Mouse (Mus musculus) brain, embryonic 14.5 days (tissue): ENCODE measurements around the gene Tuba1a.

Experiments
- CTCF ChIP-seq: fragments of 200-500 bp; IDR thresholded peaks from 2 replicates; pipeline ENCODE4 v1.5.1; 2012; ENCODE audit warnings: inconsistent platforms, mild to moderate bottlenecking, moderate library complexity, borderline replicate concordance; ENCODE audit not compliant: insufficient read depth, insufficient read length; ENCODE audit errors: extremely low read depth
- POLR2A ChIP-seq: fragments of 200-500 bp; IDR thresholded peaks from 2 replicates; pipeline ENCODE4 v1.6.1; 2012; ENCODE audit warnings: mild to moderate bottlenecking, inconsistent platforms, borderline replicate concordance; ENCODE audit not compliant: poor library complexity, insufficient read depth, insufficient read length, severe bottlenecking; ENCODE audit errors: extremely low read depth

DNA sequence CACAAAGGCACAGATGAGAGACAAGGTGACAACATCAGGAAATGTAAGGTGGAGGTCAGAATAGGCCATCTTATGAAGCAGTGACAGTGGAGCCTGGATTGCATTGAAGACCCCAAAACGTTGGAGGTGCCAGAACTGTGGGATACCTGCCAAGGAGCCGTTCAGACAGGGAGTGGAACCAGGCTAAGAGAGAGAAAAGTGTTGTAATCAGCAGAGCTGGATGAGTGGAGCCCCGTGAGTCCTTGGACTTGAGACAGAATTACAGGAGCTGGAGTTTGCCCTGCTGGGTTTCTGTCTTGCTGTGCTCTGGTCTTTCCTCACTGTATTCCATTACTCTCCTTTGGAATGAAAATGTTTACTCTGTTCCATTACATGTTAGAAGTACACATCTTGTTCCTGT lies 30.9 kb downstream of the Tuba1a start:
- TF ChIP-seq CTCF (no peak), POLR2A (no peak)
